Mouse (Mus musculus): Measurements from ENCODE around the gene Fubp3.

GRCm38 (mm10) chr2:31581617-31582016 lies 9.2 kb downstream of the Fubp3 start:
- TF ChIP-seq CTCF (IDR thresholded peaks at IDR 0.05; ENCODE audit: extremely low read depth, insufficient read depth, insufficient read length, insufficient replicate concordance) (no peak), POLR2A (IDR thresholded peaks at IDR 0.05; ENCODE audit: low read depth, low read length) (no peak)

Measured in spleen, adult 2 months (tissue).